16 mouse cellular contexts compared by ENCODE assay signal in the genomic region with DNA sequence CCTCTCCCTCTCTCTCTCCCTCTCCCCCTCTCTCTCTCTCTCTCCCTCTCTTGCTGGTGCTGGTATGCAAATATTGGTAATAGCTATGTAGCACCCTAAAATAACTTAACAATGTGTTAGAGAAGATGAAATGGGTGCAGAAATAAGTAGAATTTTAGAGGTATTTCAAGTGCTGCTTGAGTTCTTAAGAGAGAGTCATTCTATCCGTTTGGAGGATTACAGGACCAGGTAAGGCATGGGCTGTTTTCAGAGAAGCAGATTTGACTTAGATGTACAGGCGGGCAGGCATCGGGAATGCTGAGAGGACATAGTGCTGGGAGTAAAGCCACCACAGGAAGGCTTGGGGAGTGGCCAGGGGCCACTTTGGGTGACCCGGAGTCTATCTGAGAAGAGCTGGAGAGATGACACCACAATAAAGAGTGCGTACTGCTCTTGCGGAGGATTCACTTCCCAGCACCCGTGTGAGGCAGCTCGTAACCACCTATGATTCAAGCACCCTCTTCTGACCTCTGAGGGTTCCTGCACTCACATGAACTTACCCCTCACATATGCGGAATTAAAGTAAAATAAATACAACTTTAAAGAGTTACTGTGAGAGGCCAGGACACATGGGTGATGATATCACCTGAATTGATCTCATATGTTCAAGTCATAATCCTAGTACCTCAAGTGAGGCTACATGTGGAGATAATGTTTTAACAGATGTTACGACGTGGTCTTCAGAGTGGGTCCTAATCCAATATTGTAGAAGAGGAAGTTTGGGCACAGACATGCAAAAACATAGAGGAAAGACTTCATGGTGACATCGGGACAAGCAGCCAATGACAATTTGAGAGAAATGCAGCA. TPM values are rescaled to one million over a fixed set of nuclear protein-coding genes. Genes with fewer than 3 reads are reported as not detected.
A peak's percentile ranks its signal among the peaks of the same experiment; 100 is the strongest.
DNase-seq lines count a peak whose midpoint lies in the region; ATAC-seq and TF ChIP-seq lines count a peak whose summit lies in the region.
"Had no signal": no experiment of that assay in that cellular context is flagged by ENCODE, and none has a peak within 500 bp of the region (broad histone marks: within the 10 kb centered on the region; RNA-seq: fewer than 3 reads in every experiment).

No protein-coding gene starts in this region.

- H3K27ac ChIP-seq in kidney, postnatal 0 days: no peak overlapping the region
- H3K27ac ChIP-seq in CH12.LX (ENCODE audit: insufficient read depth, low read depth): no peak overlapping the region
- H3K27ac ChIP-seq in liver, embryonic 15.5 days (replicated peaks): no peak overlapping the region
- H3K27ac ChIP-seq: embryonic facial prominence, embryonic 15.5 days; gastrocnemius, adult 2 months; kidney, embryonic 15.5 days; limb, embryonic 13.5 days; neural tube, embryonic 13.5 days had no signal

- no peaks in the 10 kb centered on the region for H3K4me1 ChIP-seq in kidney, postnatal 0 days (replicated peaks; ENCODE audit: insufficient read depth, low read length)
- H3K4me1 ChIP-seq in CH12.LX (ENCODE audit: control insufficient read depth in 1 of 2, insufficient read depth in 2 of 2): peaks cover 12 to 28% of the 10 kb centered on the region in 2 experiments
- peaks cover 37% of the 10 kb centered on the region for H3K4me1 ChIP-seq in liver, embryonic 15.5 days (replicated peaks)
- H3K4me1 ChIP-seq: embryonic facial prominence, embryonic 15.5 days; kidney, embryonic 15.5 days; limb, embryonic 13.5 days; neural tube, embryonic 13.5 days had no signal

- H3K4me3 ChIP-seq in kidney, postnatal 0 days (replicated peaks; ENCODE audit: low read depth, low read length): no peak overlapping the region
- no peak overlapping the region for H3K4me3 ChIP-seq in CH12.LX (replicated peaks in 1 of 3; ENCODE audit: low read depth in 2 of 3, low read length in 2 of 3, poor library complexity in 1 of 3)
- no peak overlapping the region for H3K4me3 ChIP-seq in liver, embryonic 15.5 days (replicated peaks)
- H3K4me3 ChIP-seq: embryonic facial prominence, embryonic 15.5 days; gastrocnemius, adult 2 months; kidney, embryonic 15.5 days; limb, embryonic 13.5 days; neural tube, embryonic 13.5 days had no signal

- H3K36me3 ChIP-seq in kidney, postnatal 0 days (ENCODE audit: insufficient read depth, low read length): no peaks in the 10 kb centered on the region
- H3K36me3 ChIP-seq in CH12.LX (replicated peaks in 1 of 2; ENCODE audit: control insufficient read depth in 1 of 2, insufficient read depth in 1 of 2, low read length in 1 of 2): no peaks in the 10 kb centered on the region
- no peaks in the 10 kb centered on the region for H3K36me3 ChIP-seq in liver, embryonic 15.5 days (replicated peaks)
- H3K36me3 ChIP-seq: embryonic facial prominence, embryonic 15.5 days; kidney, embryonic 15.5 days; limb, embryonic 13.5 days; neural tube, embryonic 13.5 days had no signal

- H3K9ac ChIP-seq in kidney, postnatal 0 days (ENCODE audit: low read depth, low read length): no peak overlapping the region
- H3K9ac ChIP-seq in CH12.LX (ENCODE audit: insufficient read depth, low read depth): no peak overlapping the region
- no peak overlapping the region for H3K9ac ChIP-seq in liver, embryonic 15.5 days
- H3K9ac ChIP-seq: embryonic facial prominence, embryonic 15.5 days; kidney, embryonic 15.5 days; limb, embryonic 13.5 days; neural tube, embryonic 13.5 days had no signal

- peak; percentile 55 for TF ChIP-seq RAD21 in CH12.LX (IDR thresholded peaks at IDR 0.05; ENCODE audit: low read depth, low read length)

- no peak for ATAC-seq in kidney, postnatal 0 days (replicated peaks; ENCODE audit: low FRiP score, low read depth)
- ATAC-seq in liver, embryonic 15.5 days (ENCODE audit: insufficient read depth): no peak
- no peak for ATAC-seq in CD4-positive, CD25-positive, alpha-beta regulatory T cell, adult 4 months
- ATAC-seq: forebrain, embryonic 14.5 days; hindbrain, embryonic 16.5 days had no signal

- no peak overlapping the region for H3K4me2 ChIP-seq in kidney, postnatal 0 days (ENCODE audit: low read length)
- H3K4me2 ChIP-seq in CH12.LX (ENCODE audit: insufficient read depth, low read depth, poor library complexity, severe bottlenecking): peak overlapping the region; percentile 29
- H3K4me2 ChIP-seq in liver, embryonic 15.5 days: peak overlapping the region; percentile 47
- H3K4me2 ChIP-seq: embryonic facial prominence, embryonic 15.5 days; kidney, embryonic 15.5 days; limb, embryonic 13.5 days; neural tube, embryonic 13.5 days had no signal

- TF ChIP-seq EP300 in CH12.LX (IDR thresholded peaks at IDR 0.05; ENCODE audit: low read length): no peak

- in situ Hi-C loops in CH12.LX (cut with MboI; ENCODE audit: low pct_ligation_motif_present, low pct_unique_long_range_greater_than_20kb, low sequenced_read_pairs): loop anchor here (5.0 to 25.0 kb wide), 2 partner anchors 83 to 358 kb away; no protein-coding TSS in a partner anchor

- dilution Hi-C loops in CH12.LX (cut with MboI; ENCODE audit: extremely low pct_ligation_motif_present, extremely low pct_unique_long_range_greater_than_20kb, low sequenced_read_pairs): no loop called here

- TF ChIP-seq CTCF in kidney, postnatal 0 days (IDR thresholded peaks at IDR 0.05; ENCODE audit: low read depth): peak; percentile 13; the same call in 1 of the 2 replicates
- TF ChIP-seq CTCF in CH12.LX (conservative IDR thresholded peaks at IDR 0.05 in 1 of 2, IDR thresholded peaks at IDR 0.05 in 1 of 2; ENCODE audit: low read depth in 2 of 2, low read length in 2 of 2): peak in 1 of 2 experiments; percentile 63; a peak in 2 of 4 replicates

- 49% methylated on average over 12 of the region's 12 CpGs for WGBS in kidney, postnatal 0 days
- 51% methylated on average over 12 of the region's 12 CpGs for WGBS in liver, embryonic 15.5 days (ENCODE audit: insufficient replicate concordance)

- no peaks in the 10 kb centered on the region for H3K79me2 ChIP-seq in CH12.LX (replicated peaks; ENCODE audit: control insufficient read depth, extremely low read depth, insufficient read depth, poor library complexity, severe bottlenecking)

- peak; percentile 12 for DNase-seq in kidney, postnatal 0 days (ENCODE audit: low spot score)
- no peak for DNase-seq in kidney, adult 11 months
- DNase-seq in 416B (ENCODE audit: low read depth) (peak; percentile 69), CH12.LX (ENCODE audit: extremely low read depth) (no peak)
- DNase-seq in gastrocnemius, postnatal 4 days (ENCODE audit: low spot score in 2 of 2): no peak
- DNase-seq: cerebellum, adult 11-12 months; gastrocnemius, adult 2 months; thymus, adult 18-20 months had no signal

- H3K27me3 ChIP-seq in kidney, postnatal 0 days (ENCODE audit: insufficient read depth, low read length): no peaks in the 10 kb centered on the region
- H3K27me3 ChIP-seq in CH12.LX (replicated peaks): no peaks in the 10 kb centered on the region
- no peaks in the 10 kb centered on the region for H3K27me3 ChIP-seq in liver, embryonic 15.5 days
- H3K27me3 ChIP-seq: embryonic facial prominence, embryonic 15.5 days; kidney, embryonic 15.5 days; limb, embryonic 13.5 days; neural tube, embryonic 13.5 days had no signal

- H3K9me3 ChIP-seq in kidney, postnatal 0 days (replicated peaks; ENCODE audit: low read length): no peaks in the 10 kb centered on the region
- H3K9me3 ChIP-seq in CH12.LX (replicated peaks; ENCODE audit: low read length): no peaks in the 10 kb centered on the region
- no peaks in the 10 kb centered on the region for H3K9me3 ChIP-seq in liver, embryonic 15.5 days (replicated peaks)
- H3K9me3 ChIP-seq: embryonic facial prominence, embryonic 15.5 days; kidney, embryonic 15.5 days; limb, embryonic 13.5 days; neural tube, embryonic 13.5 days had no signal

- no peak for TF ChIP-seq POLR2A in CH12.LX (IDR thresholded peaks at IDR 0.05; ENCODE audit: low read depth, low read length)

TF ChIP-seq in CH12.LX, 34 proteins besides CTCF, POLR2A, EP300 and RAD21:
- TF ChIP-seq NRF1 (IDR thresholded peaks at IDR 0.05; ENCODE audit: low read depth, low read length): no peak
- peak; percentile 27 for TF ChIP-seq SMC3 (IDR thresholded peaks at IDR 0.05; ENCODE audit: low read depth, low read length)

RNA-seq across cellular contexts. Expression of a gene that starts 11.1 kb away (rescaled TPM):
- 121 and 134 TPM in 2 replicates for polyA plus RNA-seq in kidney, postnatal 0 days (2015; fragmentation: Nextera tagmentation; extraction: Ambion mirVana)
- total RNA-seq in CH12.LX (2012; rRNA removed) (80.7 and 96.6 TPM in 2 replicates), CH12.LX (2014; rRNA removed) (132 and 140 TPM in 2 replicates)
- polyA plus RNA-seq in CH12.LX (2012; ENCODE audit: insufficient read length, low read depth): 87.8 and 89.1 TPM in 2 replicates
- 75.5 and 78.2 TPM in 2 replicates for polyA plus RNA-seq in liver, embryonic 15.5 days (2015; fragmentation: Nextera tagmentation; extraction: Ambion mirVana)
- total RNA-seq in gastrocnemius, postnatal 4 days (2021): 10 to 100 TPM; 37.9 to 38.5 TPM
- polyA plus RNA-seq in CD4-positive, CD25-positive, alpha-beta regulatory T cell, adult 4 months (2017; shearing (Covaris generic)): 10 to 100 TPM; 85.8 to 96.2 TPM

RNA-seq across cellular contexts. Expression of a gene that starts 41.8 kb away (rescaled TPM):
- 517 and 574 TPM in 2 replicates for polyA plus RNA-seq in kidney, postnatal 0 days (2015; fragmentation: Nextera tagmentation; extraction: Ambion mirVana)
- total RNA-seq in CH12.LX (2012; rRNA removed): 175 and 179 TPM in 2 replicates
- total RNA-seq in CH12.LX (2014; rRNA removed): 427 and 467 TPM in 2 replicates
- polyA plus RNA-seq in CH12.LX (2012; ENCODE audit: insufficient read length, low read depth): 145 and 163 TPM in 2 replicates
- 101 and 124 TPM in 2 replicates for polyA plus RNA-seq in liver, embryonic 15.5 days (2015; fragmentation: Nextera tagmentation; extraction: Ambion mirVana)
- total RNA-seq in gastrocnemius, postnatal 4 days (2021): 100 to 1,000 TPM; 304 to 308 TPM
- 100 to 1,000 TPM; 219 to 273 TPM for polyA plus RNA-seq in CD4-positive, CD25-positive, alpha-beta regulatory T cell, adult 4 months (2017; shearing (Covaris generic))

RNA-seq across cellular contexts. Expression of a gene that starts 42.4 kb away (rescaled TPM):
- 40.8 and 41.7 TPM in 2 replicates for polyA plus RNA-seq in kidney, postnatal 0 days (2015; fragmentation: Nextera tagmentation; extraction: Ambion mirVana)
- total RNA-seq in CH12.LX (2012; rRNA removed) (32.5 and 43.7 TPM in 2 replicates), CH12.LX (2014; rRNA removed) (48.8 and 66.5 TPM in 2 replicates)
- polyA plus RNA-seq in CH12.LX (2012; ENCODE audit: insufficient read length, low read depth): 56.2 and 68.6 TPM in 2 replicates
- 12.6 and 15.2 TPM in 2 replicates for polyA plus RNA-seq in liver, embryonic 15.5 days (2015; fragmentation: Nextera tagmentation; extraction: Ambion mirVana)
- total RNA-seq in gastrocnemius, postnatal 4 days (2021): 10 to 100 TPM; 29.5 to 39.7 TPM
- 10 to 100 TPM; 17.0 to 23.7 TPM for polyA plus RNA-seq in CD4-positive, CD25-positive, alpha-beta regulatory T cell, adult 4 months (2017; shearing (Covaris generic))

Comparison
In these comparisons a context has a peak if more than half of its experiments do, and no peak if none do; other contexts are left out.
1. DNase-seq: peak in kidney, postnatal 0 days (single experiment) and 416B (single experiment); none in kidney, adult 11 months (single experiment), CH12.LX (single experiment) and gastrocnemius, postnatal 4 days (0 of 2).